Mouse (Mus musculus) thymus, postnatal 14 days (tissue): ENCODE measurements around the gene Chrne.
A peak's percentile ranks its signal among the peaks of the same experiment; 100 is the strongest.

Source experiments
- DNase-seq: peaks from one replicate; pipeline ENCODE4 v3.0.0; 2021

Chrne gene

GRCm38 (mm10) chr11:70623053-70623742 is 4.2 kb upstream of the Chrne start:
- no peak for DNase-seq

GRCm38 (mm10) chr11:70621972-70622814 is 3.2 kb upstream of the Chrne start:
- DNase-seq: no peak

GRCm38 (mm10) chr11:70615516-70616093 is 3.4 kb downstream of the Chrne start, which contains the start of gene 4930544D05Rik:
Gene 4930544D05Rik (plus strand): TSS chr11:70615848.
- no peak for DNase-seq

- DNase-seq: peak; percentile 83
Observed at GRCm38 (mm10) chr11:70615074-70615473, 3.9 kb downstream of the Chrne start.

GRCm38 (mm10) chr11:70612505-70612904 is 6.5 kb downstream of the Chrne start:
- no peak for DNase-seq

GRCm38 (mm10) chr11:70610752-70611151 is 8.3 kb downstream of the Chrne start:
- no peak for DNase-seq

GRCm38 (mm10) chr11:70608381-70609066 is 10.5 kb downstream of the Chrne start:
- DNase-seq: peak; percentile 56

- DNase-seq: no peak
Observed at GRCm38 (mm10) chr11:70607611-70608010, 11.4 kb downstream of the Chrne start.

GRCm38 (mm10) chr11:70606717-70607116 is 12.3 kb downstream of the Chrne start:
- no peak for DNase-seq

GRCm38 (mm10) chr11:70605024-70605566 is 13.9 kb downstream of the Chrne start:
- peak; percentile 77 for DNase-seq

- DNase-seq: no peak
Observed at GRCm38 (mm10) chr11:70598451-70598953, 20.5 kb downstream of the Chrne start.

GRCm38 (mm10) chr11:70597301-70597700 is 21.7 kb downstream of the Chrne start:
- no peak for DNase-seq

GRCm38 (mm10) chr11:70596094-70596493 is 22.9 kb downstream of the Chrne start:
- no peak for DNase-seq

- DNase-seq: no peak
Observed at GRCm38 (mm10) chr11:70595638-70596037, 23.4 kb downstream of the Chrne start.

- no peak for DNase-seq
Observed at GRCm38 (mm10) chr11:70594253-70594989, 24.6 kb downstream of the Chrne start.

GRCm38 (mm10) chr11:70591733-70592132 is 27.3 kb downstream of the Chrne start:
- no peak for DNase-seq

- DNase-seq: no peak
Observed at GRCm38 (mm10) chr11:70586954-70587353, 32.1 kb downstream of the Chrne start.

- no peak for DNase-seq
Observed at GRCm38 (mm10) chr11:70586261-70586660, 32.8 kb downstream of the Chrne start.

- DNase-seq: no peak
Observed at GRCm38 (mm10) chr11:70585457-70585856, 33.6 kb downstream of the Chrne start.

- DNase-seq: no peak
Observed at GRCm38 (mm10) chr11:70583775-70584174, 35.2 kb downstream of the Chrne start.

GRCm38 (mm10) chr11:70583022-70583714 is 35.8 kb downstream of the Chrne start:
- DNase-seq: no peak
